Mouse (Mus musculus) hindbrain, embryonic 12.5 days (tissue): ENCODE data around the gene 4930544D05Rik. TPM values are rescaled to one million over a fixed set of nuclear protein-coding genes. Genes with fewer than 3 reads are reported as not detected.
A peak's percentile ranks its signal among the peaks of the same experiment; 100 is the strongest.

Source experiments
- ATAC-seq: fragments of 200-750 bp; cut with Nextera tagmentation; 2 replicates; pipeline ENCODE4 v1.8.0; 2017; ENCODE audit warnings: moderate TSS enrichment; ENCODE audit not compliant: low FRiP score
- H3K27ac ChIP-seq: fragments of 300-500 bp; sonication (generic); 2 replicates; pipeline ENCODE4 v1.5.1; 2016; ENCODE audit warnings: mild to moderate bottlenecking
- H3K27me3 ChIP-seq: fragments of 300-500 bp; sonication (generic); 2 replicates; pipeline ENCODE4 v1.6.1; 2016; ENCODE audit warnings: mild to moderate bottlenecking
- H3K36me3 ChIP-seq: fragments of 300-500 bp; sonication (generic); 2 replicates; pipeline ENCODE4 v1.6.1; 2016; ENCODE audit warnings: mild to moderate bottlenecking
- H3K4me1 ChIP-seq: fragments of 300-500 bp; sonication (generic); 2 replicates; pipeline ENCODE4 v1.6.1; 2016
- H3K4me2 ChIP-seq: fragments of 300-500 bp; sonication (generic); replicated peaks from 2 replicates; pipeline ENCODE4 v1.6.1; 2016; ENCODE audit warnings: mild to moderate bottlenecking
- H3K4me3 ChIP-seq: fragments of 300-500 bp; sonication (generic); 2 replicates; pipeline ENCODE4 v1.5.1; 2016; ENCODE audit warnings: mild to moderate bottlenecking
- H3K9ac ChIP-seq: fragments of 300-500 bp; sonication (generic); 2 replicates; pipeline ENCODE4 v1.6.1; 2016; ENCODE audit warnings: mild to moderate bottlenecking, moderate library complexity
- H3K9me3 ChIP-seq: fragments of 300-500 bp; sonication (generic); replicated peaks from 2 replicates; pipeline ENCODE4 v1.6.1; 2016; ENCODE audit warnings: mild to moderate bottlenecking
- WGBS: fragments of 180-500 bp; shearing (Covaris S2); methylation state at CpG from one replicate; pipeline ENCODE4 v1.1.7; 2016; 5-methylcytosine and 5-hydroxymethylcytosine counted together
- polyA plus RNA-seq: library from polyadenylated mRNA; unstranded; fragments of >200 nt; fragmentation: Nextera tagmentation; extraction: Ambion mirVana; gene quantifications from 2 replicates; pipeline ENCODE4 v1.2.1, GENCODE M21; 2016

4930544D05Rik gene
- polyA plus RNA-seq, 1 experiment from 2014 or later = not detected

DNA sequence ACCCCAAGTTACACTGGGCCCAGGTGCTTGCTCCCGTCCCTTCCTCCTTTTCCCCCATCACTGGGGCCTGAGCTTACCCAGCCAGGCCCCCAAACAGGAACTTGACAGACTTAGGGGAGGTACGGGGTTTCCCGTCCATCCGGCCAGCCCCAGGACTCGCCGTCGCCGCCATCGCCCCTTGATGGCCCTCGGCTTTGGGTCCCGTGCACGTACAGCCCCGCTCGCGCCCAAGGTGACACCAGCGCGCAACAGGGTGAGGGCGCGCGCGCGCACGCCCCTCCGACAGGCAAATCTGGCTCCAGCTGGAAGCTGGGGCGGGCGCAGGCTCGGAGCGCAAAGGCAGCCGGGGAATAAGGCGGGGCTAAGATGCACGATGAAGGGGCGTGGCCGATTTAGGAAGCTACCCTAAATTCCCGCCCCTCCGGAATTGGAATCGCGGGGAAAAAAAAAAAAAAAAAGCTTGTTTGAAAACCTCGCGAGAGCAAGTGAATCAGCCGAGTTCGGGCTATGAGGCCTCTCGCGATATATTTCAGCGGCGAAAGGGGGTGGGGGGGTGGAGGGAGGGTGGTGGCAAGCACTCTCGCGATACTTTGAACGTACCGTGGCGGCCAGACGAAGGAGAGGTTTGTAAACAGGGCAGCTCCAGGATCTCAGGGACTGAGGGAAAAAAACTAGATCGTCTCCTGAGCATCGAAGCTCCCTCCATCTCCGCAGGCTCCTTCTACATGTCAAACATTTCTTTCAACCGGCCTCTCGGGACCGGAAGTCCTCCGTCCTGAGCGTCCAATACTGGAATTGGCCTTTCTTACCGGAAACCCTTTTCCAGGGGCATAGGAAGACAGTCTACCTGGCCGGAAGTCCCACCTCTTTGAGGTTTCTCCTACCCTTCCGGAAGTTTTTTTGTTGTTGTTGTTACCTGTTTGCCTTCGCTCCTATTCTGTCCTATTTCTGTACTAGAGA, 31.3 kb downstream of the 4930544D05Rik start, which contains the start of the genes Rnf167 and Slc25a11:
TSS of gene Rnf167 (plus strand) at position 545 of the 960 bp plus-strand sequence.
TSS of gene Slc25a11 (minus strand) at position 789 of the 960 bp plus-strand sequence.
- peak within 1 kb of the TSS; percentile 93 for H3K27ac ChIP-seq
- H3K4me2 ChIP-seq = peak within 1 kb of the TSS; percentile 99
- WGBS = under 1% methylated on average over 63 of the region's 63 CpGs
- no peaks in the 10 kb centered on the region for H3K9me3 ChIP-seq
- H3K4me1 ChIP-seq = peaks cover 38% of the 10 kb centered on the region
- peaks cover 52% of the 10 kb centered on the region for H3K36me3 ChIP-seq
- ATAC-seq = peak; percentile 89
- peak within 1 kb of the TSS; percentile 81 for H3K9ac ChIP-seq
- peak within 1 kb of the TSS; percentile 66 for H3K4me3 ChIP-seq
- H3K27me3 ChIP-seq = no peaks in the 10 kb centered on the region

DNA sequence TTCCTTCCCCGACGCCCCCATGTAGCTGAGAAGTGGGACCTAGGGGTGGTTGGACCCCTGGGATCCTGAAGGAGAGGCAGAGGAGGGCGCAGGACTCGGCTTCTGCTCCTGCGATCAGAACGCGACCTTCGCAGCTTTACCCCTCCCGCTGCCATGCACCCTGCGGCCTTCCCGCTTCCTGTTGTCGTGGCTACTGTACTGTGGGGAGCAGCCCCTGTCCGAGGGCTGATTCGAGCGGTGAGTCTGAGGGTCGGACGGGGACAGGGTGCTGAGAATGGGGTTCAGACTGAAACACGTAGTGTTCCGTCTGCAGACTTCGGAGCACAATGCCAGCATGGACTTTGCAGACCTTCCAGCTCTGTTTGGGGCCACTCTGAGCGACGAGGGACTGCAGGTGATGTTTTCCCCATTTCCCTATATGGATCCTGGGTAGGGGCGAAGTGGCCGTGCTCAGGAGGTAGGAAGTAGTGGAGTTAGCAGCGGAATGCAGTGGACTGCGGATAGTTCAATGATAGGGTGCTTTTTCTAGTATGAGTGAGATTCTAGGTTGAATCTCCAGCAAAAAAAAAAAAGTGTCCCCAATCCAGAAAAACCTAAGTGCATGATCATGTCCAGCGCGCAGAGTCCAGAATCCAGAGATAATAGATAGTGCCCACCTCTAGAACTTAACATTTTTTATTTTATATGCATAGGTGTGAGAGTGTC, 32.2 kb downstream of the 4930544D05Rik start:
- no peaks in the 10 kb centered on the region for H3K27me3 ChIP-seq
- peak; percentile 38 for ATAC-seq
- H3K4me2 ChIP-seq = peak overlapping the region; percentile 99
- H3K27ac ChIP-seq = peak overlapping the region; percentile 93
- no peaks in the 10 kb centered on the region for H3K9me3 ChIP-seq
- H3K9ac ChIP-seq = peak overlapping the region; percentile 81
- H3K36me3 ChIP-seq = peaks cover 60% of the 10 kb centered on the region
- H3K4me1 ChIP-seq = peaks cover 47% of the 10 kb centered on the region
- WGBS = 3% methylated on average over 28 of the region's 28 CpGs
- peak overlapping the region; percentile 66 for H3K4me3 ChIP-seq

DNA sequence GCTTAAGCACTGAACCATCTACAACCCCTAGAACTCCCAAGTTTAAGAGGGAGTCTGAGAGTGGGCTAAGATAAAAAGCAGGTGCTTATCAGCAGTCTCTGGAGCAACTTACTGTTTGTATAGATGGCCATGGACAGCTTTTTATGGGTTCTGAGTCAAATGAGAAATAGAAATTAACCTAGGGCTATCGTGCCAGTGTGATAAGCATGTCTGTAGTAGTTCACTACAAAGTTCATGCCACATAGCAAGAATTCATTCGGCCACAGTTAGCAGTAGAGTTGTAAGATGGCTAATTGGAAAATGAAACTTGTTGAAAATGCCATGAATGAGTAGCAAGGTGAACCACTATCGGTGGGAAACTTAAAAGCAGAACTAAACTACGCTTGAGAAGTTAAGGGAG, 32.9 kb downstream of the 4930544D05Rik start:
- no peak for ATAC-seq
- Histone ChIP-seq H3K4me3 (peak overlapping the region; percentile 66), H3K36me3 (peaks cover 55% of the 10 kb centered on the region), H3K9me3 (no peaks in the 10 kb centered on the region), H3K9ac (peak overlapping the region; percentile 81; the same call in 1 of the 2 replicates), H3K27me3 (no peaks in the 10 kb centered on the region), H3K4me1 (peaks cover 51% of the 10 kb centered on the region), H3K27ac (no peak overlapping the region), H3K4me2 (peak overlapping the region; percentile 99)
- WGBS = 86% methylated on average over 4 of the region's 4 CpGs

DNA sequence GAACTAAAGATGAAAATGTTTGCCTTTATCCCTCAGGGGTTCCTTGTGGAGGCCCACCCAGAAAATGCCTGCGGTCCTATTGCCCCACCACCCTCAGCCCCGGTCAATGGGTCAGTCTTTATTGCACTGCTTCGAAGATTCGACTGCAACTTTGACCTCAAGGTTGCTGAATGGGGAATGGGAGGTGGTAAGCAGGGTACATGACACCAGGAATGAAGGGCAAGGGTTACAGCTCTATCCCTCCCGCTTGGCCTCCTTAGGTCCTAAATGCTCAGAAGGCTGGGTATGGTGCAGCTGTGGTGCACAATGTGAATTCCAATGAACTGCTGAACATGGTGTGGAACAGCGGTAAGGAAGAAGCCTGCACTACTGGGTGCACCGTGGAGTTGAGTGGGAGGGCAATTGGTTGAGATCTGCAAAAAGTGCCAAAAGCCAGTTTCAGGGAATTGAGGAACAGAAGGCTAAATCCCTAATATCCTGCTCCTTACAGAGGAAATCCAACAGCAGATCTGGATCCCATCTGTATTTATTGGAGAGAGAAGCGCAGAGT, 33.6 kb downstream of the 4930544D05Rik start:
- Histone ChIP-seq H3K27ac (no peak overlapping the region), H3K9ac (no peak overlapping the region), H3K9me3 (no peaks in the 10 kb centered on the region), H3K4me3 (no peak overlapping the region; the same call in 1 of the 2 replicates), H3K4me1 (peaks cover 51% of the 10 kb centered on the region), H3K36me3 (peaks cover 52% of the 10 kb centered on the region), H3K27me3 (no peaks in the 10 kb centered on the region), H3K4me2 (peak overlapping the region; percentile 99; the same call in 1 of the 2 replicates)
- WGBS = 86% methylated on average over 8 of the region's 8 CpGs
- no peak for ATAC-seq

DNA sequence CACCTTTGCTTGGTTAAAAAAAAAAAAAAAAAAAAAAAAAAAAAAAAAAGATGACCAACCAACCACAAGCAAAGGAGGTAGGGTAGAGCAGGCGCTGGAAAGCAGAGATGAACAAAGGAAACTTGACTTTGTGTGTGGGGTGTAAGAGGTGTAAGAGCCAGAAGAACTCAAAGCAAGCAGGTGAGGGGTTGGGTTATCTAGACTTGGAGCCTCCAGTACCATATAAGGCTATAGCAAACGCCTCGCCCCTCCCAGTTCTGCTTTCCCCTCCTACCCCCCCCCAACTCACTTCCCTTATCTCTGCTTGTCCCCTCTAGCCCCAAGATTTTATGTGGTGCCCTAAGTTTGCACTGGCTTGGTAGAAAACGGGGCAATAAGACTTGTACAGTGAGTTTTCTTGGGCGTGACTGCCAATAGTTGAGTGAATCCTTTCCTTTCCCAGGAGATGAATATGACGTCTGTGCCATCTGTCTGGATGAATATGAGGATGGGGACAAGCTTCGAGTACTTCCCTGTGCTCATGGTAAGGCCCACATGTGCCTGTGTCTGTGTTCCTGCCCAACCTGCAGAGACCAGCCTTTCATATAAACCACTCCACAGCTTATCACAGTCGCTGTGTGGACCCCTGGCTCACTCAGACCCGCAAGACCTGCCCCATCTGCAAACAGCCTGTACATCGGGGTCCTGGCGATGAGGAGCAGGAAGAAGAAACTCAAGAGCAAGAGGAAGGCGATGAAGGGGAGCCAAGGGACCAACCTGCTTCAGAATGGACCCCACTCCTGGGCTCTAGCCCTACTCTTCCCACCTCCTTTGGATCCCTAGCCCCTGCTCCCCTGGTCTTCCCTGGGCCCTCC, 34.9 kb downstream of the 4930544D05Rik start:
- no peak for ATAC-seq
- H3K9ac ChIP-seq = 0 out of 2 replicates have a peak overlapping the region, but pooled peaks have one; percentile 35
- H3K4me2 ChIP-seq = no peak overlapping the region
- no peak overlapping the region for H3K4me3 ChIP-seq
- no peaks in the 10 kb centered on the region for H3K9me3 ChIP-seq
- no peaks in the 10 kb centered on the region for H3K27me3 ChIP-seq
- H3K36me3 ChIP-seq = peaks cover 39% of the 10 kb centered on the region
- no peak overlapping the region for H3K27ac ChIP-seq
- 81% methylated on average over 12 of the region's 12 CpGs for WGBS
- H3K4me1 ChIP-seq = peaks cover 50% of the 10 kb centered on the region

DNA sequence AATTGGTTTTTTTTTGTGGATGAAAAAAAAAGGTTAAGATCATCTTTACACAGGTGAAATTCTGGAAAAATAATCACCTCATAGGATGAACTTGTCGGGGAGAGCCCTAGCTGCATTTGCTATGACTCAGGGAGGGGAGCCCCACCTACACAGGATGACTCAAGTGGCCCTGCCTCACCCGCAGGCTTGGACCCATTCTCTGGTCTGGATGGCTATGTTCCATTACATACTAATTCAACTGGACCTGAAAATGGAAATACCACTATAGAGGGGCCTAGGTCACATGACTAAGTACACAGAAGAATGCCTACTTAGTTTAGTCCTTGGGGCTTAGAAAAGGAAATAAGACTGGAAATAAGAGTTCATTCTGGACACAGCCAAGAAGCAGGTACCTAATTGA, 35.7 kb downstream of the 4930544D05Rik start:
- H3K36me3 ChIP-seq = peaks cover 37% of the 10 kb centered on the region
- H3K27ac ChIP-seq = no peak overlapping the region
- no peaks in the 10 kb centered on the region for H3K27me3 ChIP-seq
- H3K9ac ChIP-seq = no peak overlapping the region
- ATAC-seq = no peak
- H3K4me2 ChIP-seq = no peak overlapping the region
- 90% methylated on average over 2 of the region's 2 CpGs for WGBS
- H3K4me3 ChIP-seq = no peak overlapping the region
- H3K9me3 ChIP-seq = no peaks in the 10 kb centered on the region
- H3K4me1 ChIP-seq = peaks cover 50% of the 10 kb centered on the region

DNA sequence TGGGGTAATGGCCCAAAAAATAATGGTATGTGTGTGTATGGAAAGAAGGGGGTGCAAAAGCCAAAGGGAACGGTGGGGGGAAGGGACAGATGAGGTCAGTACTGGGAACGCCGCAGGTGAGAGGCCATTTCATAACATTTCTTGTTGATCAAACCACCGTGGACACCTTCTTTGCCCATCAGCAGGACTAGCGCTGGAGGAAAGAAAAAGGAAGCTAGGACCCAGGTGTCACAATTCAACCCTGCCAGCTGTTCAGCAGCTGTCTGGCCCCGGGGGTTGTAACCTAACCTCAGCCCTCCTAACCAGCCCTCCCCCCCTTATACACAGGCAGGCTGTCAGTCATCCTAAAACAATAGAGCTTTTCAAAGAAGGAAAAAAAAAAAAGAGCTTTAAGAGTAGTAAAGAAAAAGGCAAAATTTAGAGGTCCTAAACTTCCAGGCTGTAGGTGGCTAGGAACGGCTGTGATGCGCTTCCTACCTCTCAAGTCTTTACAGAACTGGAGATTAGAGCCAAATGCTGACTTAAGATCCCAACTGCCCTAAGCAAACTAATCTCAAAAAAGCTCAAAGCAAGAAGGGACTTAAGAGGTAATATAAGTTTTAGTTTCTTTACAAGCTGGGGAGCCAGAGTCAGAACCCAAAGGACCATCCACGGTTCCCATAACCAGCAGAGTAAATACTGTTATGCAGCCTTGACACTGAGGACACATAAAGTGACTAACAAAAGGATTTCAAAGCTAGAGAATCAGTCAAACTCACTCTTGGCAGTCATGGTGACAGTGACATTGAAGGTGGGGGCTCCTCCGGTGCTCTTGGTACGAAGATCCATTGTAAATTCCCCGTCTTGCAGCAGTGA, 36.6 kb downstream of the 4930544D05Rik start:
- peaks cover 58% of the 10 kb centered on the region for H3K4me1 ChIP-seq
- WGBS = 58% methylated on average over 12 of the region's 12 CpGs
- peak overlapping the region; percentile 92 for H3K9ac ChIP-seq

DNA sequence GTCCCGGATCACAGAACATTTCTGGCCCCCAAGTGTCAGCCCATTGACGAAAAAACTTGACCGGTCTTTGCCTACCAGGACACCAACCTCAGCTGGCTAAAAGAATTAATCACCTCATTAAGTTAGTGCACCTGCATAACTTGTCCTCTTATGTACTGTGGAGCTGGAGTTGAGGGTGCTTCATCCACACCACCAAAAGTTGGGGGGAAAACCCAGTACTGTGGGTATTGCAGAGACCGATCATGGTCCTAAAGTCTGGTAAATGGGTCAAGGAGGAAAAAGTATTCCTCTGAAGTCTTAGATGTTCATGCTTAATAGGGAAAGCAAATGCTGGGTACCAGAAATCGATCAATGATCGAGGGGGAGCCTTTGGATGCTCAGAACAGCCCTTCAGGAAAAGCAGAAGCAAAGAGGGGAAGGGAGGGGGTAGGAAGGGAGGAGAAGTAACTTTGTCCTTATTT, 37.3 kb downstream of the 4930544D05Rik start:
- ATAC-seq = no peak

More for the DNA sequence above, 36.6 kb downstream of the 4930544D05Rik start:
- H3K9me3 ChIP-seq = no peaks in the 10 kb centered on the region
- ATAC-seq = no peak
- peak overlapping the region; percentile 98 for H3K4me2 ChIP-seq
- no peaks in the 10 kb centered on the region for H3K27me3 ChIP-seq
- peaks cover 37% of the 10 kb centered on the region for H3K36me3 ChIP-seq
- H3K27ac ChIP-seq = 0 out of 2 replicates have a peak overlapping the region, but pooled peaks have one; percentile 98
- H3K4me3 ChIP-seq = peak overlapping the region; percentile 99

DNA sequence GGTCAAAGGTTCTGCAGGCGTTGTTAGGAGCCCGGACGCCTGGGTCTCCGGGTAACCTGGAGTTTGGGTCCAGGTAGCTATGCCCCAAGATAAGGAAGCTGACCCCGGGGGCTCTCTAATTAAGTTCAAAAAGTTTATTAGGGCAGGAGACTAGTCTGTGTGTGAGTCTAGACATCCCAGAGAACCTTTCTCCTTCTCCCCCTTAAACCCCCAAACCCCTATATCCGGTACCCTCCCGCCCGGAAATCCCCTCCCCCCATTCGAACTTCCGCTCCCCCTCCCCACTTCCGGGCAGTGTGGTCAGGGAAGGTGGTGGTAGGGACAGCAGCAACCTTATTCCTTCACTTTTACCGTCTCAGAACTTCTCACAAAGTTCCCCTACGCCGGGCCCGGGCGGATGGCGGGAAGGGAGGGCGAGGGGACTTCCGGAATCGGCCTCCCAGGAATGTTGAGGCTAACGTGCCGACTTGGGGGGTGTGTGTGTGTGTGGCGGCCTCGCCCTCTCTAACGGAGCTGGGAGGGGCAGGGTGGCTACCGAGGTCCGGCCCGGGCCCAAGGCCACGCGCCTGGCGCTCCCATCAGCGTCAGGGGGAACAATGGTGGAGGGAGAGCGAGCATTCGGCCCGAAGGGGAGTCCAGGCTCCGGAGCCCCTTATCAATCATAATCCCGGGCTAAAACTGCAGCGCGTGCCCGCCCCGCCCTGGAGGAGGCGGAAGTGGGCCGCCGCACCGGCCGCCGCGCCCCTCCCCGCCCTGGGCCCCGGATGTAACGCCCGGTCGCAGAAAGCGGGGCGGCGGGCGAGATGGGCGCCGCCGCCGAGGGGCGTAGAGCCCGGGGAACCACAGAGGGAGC, 37.9 kb downstream of the 4930544D05Rik start:
- under 1% methylated on average over 55 of the region's 63 CpGs for WGBS

More for the DNA sequence above, 37.3 kb downstream of the 4930544D05Rik start:
- Histone ChIP-seq H3K36me3 (peaks cover 37% of the 10 kb centered on the region), H3K9ac (peak overlapping the region; percentile 92), H3K4me3 (peak overlapping the region; percentile 99), H3K9me3 (no peaks in the 10 kb centered on the region), H3K4me2 (peak overlapping the region; percentile 98), H3K27me3 (no peaks in the 10 kb centered on the region), H3K4me1 (peaks cover 57% of the 10 kb centered on the region), H3K27ac (peak overlapping the region; percentile 98)
- WGBS = 59% methylated on average over 6 of the region's 6 CpGs

More for the DNA sequence above, 37.9 kb downstream of the 4930544D05Rik start:
- peak; percentile 66 for ATAC-seq
- H3K4me3 ChIP-seq = peak overlapping the region; percentile 99
- H3K4me2 ChIP-seq = peak overlapping the region; percentile 98
- H3K36me3 ChIP-seq = peaks cover 37% of the 10 kb centered on the region
- peak overlapping the region; percentile 98 for H3K27ac ChIP-seq
- H3K9ac ChIP-seq = peak overlapping the region; percentile 92
- peaks cover 52% of the 10 kb centered on the region for H3K4me1 ChIP-seq
- no peaks in the 10 kb centered on the region for H3K27me3 ChIP-seq
- no peaks in the 10 kb centered on the region for H3K9me3 ChIP-seq
